Mouse (Mus musculus): ENCODE measurements around the gene Dkkl1. TPM values are rescaled to one million over a fixed set of nuclear protein-coding genes. Genes with fewer than 3 reads are reported as not detected.

The Dkkl1 gene
- polyA plus RNA-seq, 1 experiment, result 0.08 TPM

DNA sequence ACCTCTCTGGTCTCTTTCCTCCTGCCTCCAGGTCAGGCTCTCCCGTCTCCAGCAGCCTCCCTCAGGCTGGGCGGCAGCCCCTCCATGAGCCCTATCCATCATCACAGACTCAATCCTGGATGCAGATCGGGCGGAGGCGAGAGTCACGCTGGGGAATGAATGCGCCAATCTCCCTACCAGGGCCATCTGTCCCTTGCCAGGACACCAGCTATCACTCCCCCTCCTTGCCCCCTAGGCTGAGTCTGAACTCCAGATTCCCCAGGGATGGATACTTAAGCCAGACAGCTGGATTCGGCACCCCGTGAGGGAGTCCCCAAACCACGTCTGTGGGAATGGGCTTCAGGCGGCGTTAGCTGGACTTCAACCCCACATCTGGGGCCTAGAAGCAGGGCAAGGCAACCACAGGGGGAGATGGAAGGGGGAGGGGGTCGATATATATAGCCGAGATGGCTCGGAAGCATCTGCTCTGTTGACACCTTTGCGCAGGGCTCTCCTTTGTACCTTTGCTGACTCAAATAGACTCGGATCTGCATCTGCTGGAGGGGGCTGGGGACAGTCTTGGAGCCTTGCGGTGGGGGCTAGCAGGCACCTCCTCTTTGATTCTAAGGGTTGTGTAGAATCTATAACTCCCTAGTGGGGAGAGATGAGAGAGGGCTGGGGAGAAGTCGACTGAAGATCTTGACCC, 44.0 kb downstream of the Dkkl1 start:
- Histone ChIP-seq H3ac (ENCODE audit: control insufficient read depth, insufficient read length) (no peak overlapping the region), H3K27me3 (ENCODE audit: control insufficient read depth, insufficient read depth, insufficient read length) (peaks cover 59% of the 10 kb centered on the region), H3K36me3 (ENCODE audit: control insufficient read depth, insufficient read depth) (no peaks in the 10 kb centered on the region), H3K79me2 (ENCODE audit: control insufficient read depth, insufficient read depth) (no peaks in the 10 kb centered on the region), H3K4me3 (no peak overlapping the region), H3K4me2 (ENCODE audit: low read depth) (no peak overlapping the region)
- TF ChIP-seq TCF12 (IDR thresholded peaks at IDR 0.05; ENCODE audit: insufficient read depth, poor library complexity, severe bottlenecking) (no peak), E2F4 (IDR thresholded peaks at IDR 0.05; ENCODE audit: insufficient read depth) (no peak), TCF3 (IDR thresholded peaks at IDR 0.05; ENCODE audit: insufficient read length, low read depth) (no peak), SRF (IDR thresholded peaks at IDR 0.05; ENCODE audit: control insufficient read depth, insufficient read length, low read depth) (no peak), REST (IDR thresholded peaks at IDR 0.05; ENCODE audit: insufficient read depth, insufficient read length) (no peak)

DNA sequence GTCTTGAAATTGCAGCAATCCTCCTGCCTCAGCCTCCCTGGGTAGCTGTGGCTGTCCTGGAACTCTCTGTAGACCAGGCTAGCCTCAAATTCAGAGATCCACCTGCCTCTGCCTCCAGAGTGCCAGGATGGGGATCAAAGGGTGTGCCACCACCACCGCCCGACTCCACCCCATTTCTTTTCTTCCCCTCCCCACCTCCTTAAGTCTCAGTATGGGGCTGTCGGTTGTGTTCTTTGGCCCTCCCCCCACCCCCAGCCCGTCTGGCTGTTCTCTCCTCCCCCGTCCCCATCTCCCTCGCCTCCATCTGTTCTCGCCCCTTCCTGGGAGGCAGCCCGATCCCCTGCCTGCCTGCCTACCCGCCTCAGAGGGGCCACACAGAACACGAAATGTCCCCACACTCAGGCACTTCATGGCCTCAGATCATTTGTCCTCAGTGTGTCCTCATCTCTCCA, 45.0 kb downstream of the Dkkl1 start:
- no peaks in the 10 kb centered on the region for H3K79me2 ChIP-seq (ENCODE audit: control insufficient read depth, insufficient read depth)
- TF ChIP-seq SRF (IDR thresholded peaks at IDR 0.05; ENCODE audit: control insufficient read depth, insufficient read length, low read depth) (no peak), POLR2A (IDR thresholded peaks at IDR 0.05; ENCODE audit: insufficient read length, low read depth) (no peak), CEBPB (IDR thresholded peaks at IDR 0.05; ENCODE audit: insufficient read depth, poor library complexity, severe bottlenecking) (no peak), POLR2AphosphoS2 (IDR thresholded peaks at IDR 0.05; ENCODE audit: insufficient read length, low read depth) (no peak), USF1 (IDR thresholded peaks at IDR 0.05; ENCODE audit: low read depth) (no peak), MYOD1 (IDR thresholded peaks at IDR 0.05; ENCODE audit: control insufficient read depth in 1 of 3, insufficient read length in 2 of 3, low read depth in 2 of 3) (no peak), TCF12 (IDR thresholded peaks at IDR 0.05; ENCODE audit: insufficient read depth, poor library complexity, severe bottlenecking) (no peak), REST (IDR thresholded peaks at IDR 0.05; ENCODE audit: insufficient read depth, insufficient read length) (no peak), MYOG (IDR thresholded peaks at IDR 0.05; ENCODE audit: control insufficient read depth in 1 of 3, insufficient read depth in 1 of 3, insufficient read length in 2 of 3, low read depth in 2 of 3) (no peak), MAX (IDR thresholded peaks at IDR 0.05; ENCODE audit: low read depth) (no peak), E2F4 (IDR thresholded peaks at IDR 0.05; ENCODE audit: insufficient read depth) (no peak)
- H3K4me3 ChIP-seq, result no peak overlapping the region
- H3ac ChIP-seq (ENCODE audit: control insufficient read depth, insufficient read length), result no peak overlapping the region
- no peaks in the 10 kb centered on the region for H3K36me3 ChIP-seq (ENCODE audit: control insufficient read depth, insufficient read depth)
- peaks cover 59% of the 10 kb centered on the region for H3K27me3 ChIP-seq (ENCODE audit: control insufficient read depth, insufficient read depth, insufficient read length)
- H3K4me2 ChIP-seq (ENCODE audit: low read depth), result no peak overlapping the region

DNA sequence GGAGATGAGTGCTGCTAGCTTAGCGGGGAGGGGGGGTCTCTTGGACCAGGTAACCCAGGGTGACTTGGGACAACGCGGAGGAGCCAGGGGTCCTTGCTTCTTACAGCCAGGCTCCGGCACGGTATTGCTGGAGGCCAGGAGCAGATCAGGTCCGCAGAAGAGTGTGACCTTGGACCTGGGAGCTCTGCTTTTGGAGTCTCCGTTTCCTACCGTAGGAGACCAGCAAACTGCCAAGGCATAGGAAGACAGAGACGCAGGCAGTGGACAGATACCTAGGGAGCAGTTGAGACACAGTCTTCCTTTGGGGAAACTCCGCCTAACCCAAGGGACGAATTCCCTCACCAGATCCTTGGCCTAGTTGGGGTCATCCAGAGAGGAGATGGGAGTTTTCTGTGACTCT, 46.2 kb downstream of the Dkkl1 start:
- Histone ChIP-seq H3K27me3 (ENCODE audit: control insufficient read depth, insufficient read depth, insufficient read length) (peaks cover 57% of the 10 kb centered on the region), H3K36me3 (ENCODE audit: control insufficient read depth, insufficient read depth) (no peaks in the 10 kb centered on the region), H3K4me2 (ENCODE audit: low read depth) (no peak overlapping the region), H3K79me2 (ENCODE audit: control insufficient read depth, insufficient read depth) (no peaks in the 10 kb centered on the region), H3ac (ENCODE audit: control insufficient read depth, insufficient read length) (no peak overlapping the region), H3K4me3 (no peak overlapping the region)
- TF ChIP-seq REST (IDR thresholded peaks at IDR 0.05; ENCODE audit: insufficient read depth, insufficient read length), result no peak
- no peak for TF ChIP-seq SRF (IDR thresholded peaks at IDR 0.05; ENCODE audit: control insufficient read depth, insufficient read length, low read depth)

DNA sequence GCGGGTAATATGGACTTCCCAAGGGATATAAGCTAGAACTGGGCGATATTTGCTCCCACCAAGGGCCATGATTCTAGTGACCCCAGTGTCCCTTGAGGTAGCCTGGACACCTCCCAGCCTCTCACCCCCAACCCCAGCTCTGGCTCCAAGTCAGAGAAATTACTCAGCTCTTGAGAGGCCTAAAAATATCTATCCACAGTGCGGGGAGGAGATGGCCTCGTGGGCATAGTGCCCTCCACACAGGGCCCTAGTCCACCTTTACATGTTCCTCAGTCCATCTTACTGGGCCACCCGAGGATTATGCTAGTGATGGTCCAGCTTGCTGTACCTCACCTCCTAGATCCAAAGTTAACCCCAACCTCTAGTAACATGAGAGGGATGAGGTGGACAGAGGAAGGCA, 47.1 kb downstream of the Dkkl1 start:
- no peak overlapping the region for H3K4me3 ChIP-seq
- peaks cover 55% of the 10 kb centered on the region for H3K27me3 ChIP-seq (ENCODE audit: control insufficient read depth, insufficient read depth, insufficient read length)
- H3K36me3 ChIP-seq (ENCODE audit: control insufficient read depth, insufficient read depth), result no peaks in the 10 kb centered on the region
- H3K79me2 ChIP-seq (ENCODE audit: control insufficient read depth, insufficient read depth), result no peaks in the 10 kb centered on the region
- no peak overlapping the region for H3ac ChIP-seq (ENCODE audit: control insufficient read depth, insufficient read length)
- TF ChIP-seq REST (IDR thresholded peaks at IDR 0.05; ENCODE audit: insufficient read depth, insufficient read length), result no peak
- no peak for TF ChIP-seq TCF3 (IDR thresholded peaks at IDR 0.05; ENCODE audit: insufficient read length, low read depth)
- H3K4me2 ChIP-seq (ENCODE audit: low read depth), result no peak overlapping the region

DNA sequence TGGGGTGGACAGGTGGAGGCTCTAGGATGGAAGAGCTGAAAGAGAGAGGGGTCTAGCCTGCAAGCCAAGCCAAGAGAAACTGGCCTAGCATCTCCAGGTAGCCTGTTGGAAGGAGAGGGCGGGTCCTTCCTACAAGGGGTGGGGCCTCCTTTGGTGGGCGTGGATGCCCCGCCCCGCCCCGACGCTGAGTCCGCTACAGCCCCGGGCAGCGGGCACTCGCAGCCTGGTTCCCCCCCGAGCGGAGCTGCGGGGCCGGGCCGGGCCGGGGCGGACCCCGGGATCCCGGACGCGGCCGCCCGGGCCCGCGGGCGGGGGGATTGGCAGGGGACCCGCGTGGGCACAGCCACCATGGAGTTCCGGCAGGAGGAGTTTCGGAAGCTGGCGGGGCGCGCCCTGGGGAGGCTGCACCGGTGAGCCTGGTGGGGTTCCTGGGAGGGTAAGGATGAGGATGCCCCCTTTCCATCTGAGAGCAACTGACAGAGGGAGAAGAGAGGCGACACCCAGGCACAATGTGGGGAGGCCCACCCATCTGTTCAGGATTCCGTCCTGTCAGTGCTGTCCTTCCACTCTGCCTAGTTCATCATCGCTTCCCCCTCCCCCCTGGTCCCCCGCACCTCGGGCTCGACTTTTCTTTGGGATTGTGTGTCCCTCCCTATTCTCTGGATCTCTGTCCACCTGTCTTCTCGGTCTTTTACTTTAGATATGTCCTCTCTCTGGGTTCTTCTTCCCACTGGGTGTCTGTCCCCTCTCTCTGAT, 48.0 kb downstream of the Dkkl1 start, which contains the start of gene Slc17a7:
TSS of gene Slc17a7 (plus strand) at position 215 of the 756 bp plus-strand sequence.
- peak within 1 kb of the TSS; percentile 27 for H3K4me2 ChIP-seq (ENCODE audit: low read depth)
- peaks cover 54% of the 10 kb centered on the region for H3K27me3 ChIP-seq (ENCODE audit: control insufficient read depth, insufficient read depth, insufficient read length)
- H3K36me3 ChIP-seq (ENCODE audit: control insufficient read depth, insufficient read depth), result no peaks in the 10 kb centered on the region
- H3K79me2 ChIP-seq (ENCODE audit: control insufficient read depth, insufficient read depth), result no peaks in the 10 kb centered on the region
- no peak for TF ChIP-seq TCF3 (IDR thresholded peaks at IDR 0.05; ENCODE audit: insufficient read length, low read depth)
- TF ChIP-seq SRF (IDR thresholded peaks at IDR 0.05; ENCODE audit: control insufficient read depth, insufficient read length, low read depth), result no peak
- no peak for TF ChIP-seq REST (IDR thresholded peaks at IDR 0.05; ENCODE audit: insufficient read depth, insufficient read length)
- no peak for TF ChIP-seq MYOD1 (IDR thresholded peaks at IDR 0.05; ENCODE audit: control insufficient read depth in 1 of 3, insufficient read length in 2 of 3, low read depth in 2 of 3)
- TF ChIP-seq CEBPB (IDR thresholded peaks at IDR 0.05; ENCODE audit: insufficient read depth, poor library complexity, severe bottlenecking), result no peak
- TF ChIP-seq USF1 (IDR thresholded peaks at IDR 0.05; ENCODE audit: low read depth), result no peak
- no peak for TF ChIP-seq POLR2A (IDR thresholded peaks at IDR 0.05; ENCODE audit: insufficient read length, low read depth)
- TF ChIP-seq MYOG (IDR thresholded peaks at IDR 0.05; ENCODE audit: control insufficient read depth in 1 of 3, insufficient read depth in 1 of 3, insufficient read length in 2 of 3, low read depth in 2 of 3), result no peak
- no peak for TF ChIP-seq POLR2AphosphoS2 (IDR thresholded peaks at IDR 0.05; ENCODE audit: insufficient read length, low read depth)
- TF ChIP-seq MAX (IDR thresholded peaks at IDR 0.05; ENCODE audit: low read depth), result no peak
- no peak for TF ChIP-seq E2F4 (IDR thresholded peaks at IDR 0.05; ENCODE audit: insufficient read depth)
- no peak for TF ChIP-seq TCF12 (IDR thresholded peaks at IDR 0.05; ENCODE audit: insufficient read depth, poor library complexity, severe bottlenecking)
- no peak within 1 kb of the TSS for H3K4me3 ChIP-seq
- H3ac ChIP-seq (ENCODE audit: control insufficient read depth, insufficient read length), result no peak within 1 kb of the TSS
